Mouse (Mus musculus) layer of hippocampus, postnatal 25 days (tissue): ENCODE results near the gene Sugp2. TPM values are rescaled to one million over a fixed set of nuclear protein-coding genes. Genes with fewer than 3 reads are reported as not detected.

ENCODE experiments used
- DNase-seq, 2 experiments: peaks; one replicate each; pipeline ENCODE4 v3.0.0; 2022; ENCODE audit warnings: mixed read lengths in 2 of 2, low spot score in 1 of 2; ENCODE audit errors: extremely low spot score in 1 of 2
- total RNA-seq, 2 experiments: library from RNA; stranded (reverse); gene quantifications; 2 replicates each; pipeline ENCODE4 v1.2.3; 2021

Sugp2 gene
- total RNA-seq, 2 experiments from 2014 or later, result 107 to 133 TPM

GRCm38 (mm10) chr8:70220236-70220840 is 13.7 kb upstream of the Sugp2 start:
- DNase-seq, result no peak

- DNase-seq, result no peak
Measured at GRCm38 (mm10) chr8:70220911-70221310, 13.1 kb upstream of the Sugp2 start.

- no peak for DNase-seq
Measured at GRCm38 (mm10) chr8:70222041-70222440, 12.0 kb upstream of the Sugp2 start.

- DNase-seq, result peak in 1 of 2 experiments; percentile 50
Measured at GRCm38 (mm10) chr8:70223341-70223740, 10.7 kb upstream of the Sugp2 start.

GRCm38 (mm10) chr8:70227997-70228396 is 6.0 kb upstream of the Sugp2 start:
- no peak for DNase-seq

- DNase-seq, result no peak
Measured at GRCm38 (mm10) chr8:70230837-70231236, 3.2 kb upstream of the Sugp2 start.

- no peak for DNase-seq
Measured at GRCm38 (mm10) chr8:70233606-70234005, 420 bp upstream of the Sugp2 start.

GRCm38 (mm10) chr8:70234781-70235128 is 729 bp downstream of the Sugp2 start:
- no peak for DNase-seq

- no peak for DNase-seq
Measured at GRCm38 (mm10) chr8:70237842-70238241, 3.8 kb downstream of the Sugp2 start.

- DNase-seq, result no peak
Measured at GRCm38 (mm10) chr8:70240642-70241041, 6.6 kb downstream of the Sugp2 start.

- DNase-seq, result no peak
Measured at GRCm38 (mm10) chr8:70246622-70247021, 12.6 kb downstream of the Sugp2 start.

- DNase-seq, result no peak
Measured at GRCm38 (mm10) chr8:70247841-70248240, 13.8 kb downstream of the Sugp2 start.

- no peak for DNase-seq
Measured at GRCm38 (mm10) chr8:70254628-70255027, 20.6 kb downstream of the Sugp2 start.

- no peak for DNase-seq
Measured at GRCm38 (mm10) chr8:70257456-70257855, 23.4 kb downstream of the Sugp2 start.

GRCm38 (mm10) chr8:70258600-70258999 is 24.6 kb downstream of the Sugp2 start:
- no peak for DNase-seq

- DNase-seq, result no peak
Measured at GRCm38 (mm10) chr8:70259043-70259442, 25.0 kb downstream of the Sugp2 start.

- no peak for DNase-seq
Measured at GRCm38 (mm10) chr8:70267674-70268073, 33.6 kb downstream of the Sugp2 start.

- no peak for DNase-seq
Measured at GRCm38 (mm10) chr8:70268311-70268710, 34.3 kb downstream of the Sugp2 start.

- peak; percentile 23 to 41 for DNase-seq
Measured at GRCm38 (mm10) chr8:70268799-70269565, 35.0 kb downstream of the Sugp2 start.

GRCm38 (mm10) chr8:70272949-70273348 is 38.9 kb downstream of the Sugp2 start:
- DNase-seq, result no peak

- no peak for DNase-seq
Measured at GRCm38 (mm10) chr8:70274350-70274749, 40.3 kb downstream of the Sugp2 start.

- DNase-seq, result no peak
Measured at GRCm38 (mm10) chr8:70276476-70276875, 42.5 kb downstream of the Sugp2 start.
